Mouse (Mus musculus): ENCODE data around the gene Col7a1. TPM values are rescaled to one million over a fixed set of nuclear protein-coding genes. Genes with fewer than 3 reads are reported as not detected.

Col7a1 gene
- polyA plus RNA-seq, 1 experiment from 2014 or later, result 2.6 TPM

DNA sequence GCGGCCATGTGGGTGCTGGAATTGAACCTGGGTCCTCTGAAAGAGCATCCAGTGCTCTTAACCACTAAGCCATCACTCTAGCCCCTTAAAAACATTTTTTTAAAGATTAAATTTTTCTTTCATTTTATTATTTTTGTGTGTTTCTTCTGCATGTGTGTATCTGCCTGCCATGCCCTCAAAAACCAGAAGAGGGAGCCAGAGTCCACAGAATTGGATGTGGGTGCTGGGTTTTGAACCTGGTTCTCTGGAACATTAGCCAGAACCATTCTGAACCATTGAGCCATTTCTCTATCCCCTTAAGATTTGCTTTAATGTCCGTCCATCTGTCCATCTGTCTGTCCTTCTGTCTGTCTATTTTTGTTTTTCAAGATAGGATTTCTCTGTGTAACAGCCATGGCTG lies 49.8 kb downstream of the Col7a1 start:
- no peaks in the 10 kb centered on the region; the same call in 1 of the 2 replicates for H3K36me3 ChIP-seq (ENCODE audit: control insufficient read depth, insufficient read depth, low read length)
- no peaks in the 10 kb centered on the region for H3K4me1 ChIP-seq (replicated peaks; ENCODE audit: control insufficient read depth, insufficient read depth, low read length)
- ATAC-seq (ENCODE audit: low FRiP score) (no peak), DNase-seq (ENCODE audit: low spot score) (peak; percentile 73)
- H3K27ac ChIP-seq (ENCODE audit: low read depth, low read length), result no peak overlapping the region
- no peaks in the 10 kb centered on the region for H3K9me3 ChIP-seq (ENCODE audit: control insufficient read depth, low read length)
- no peak overlapping the region for H3K4me3 ChIP-seq (ENCODE audit: low read depth, low read length)
- no peak overlapping the region for H3K9ac ChIP-seq (ENCODE audit: low read depth, low read length)
- WGBS, result 57% methylated on average over 2 of the region's 2 CpGs
- H3K4me2 ChIP-seq (replicated peaks; ENCODE audit: low read depth, low read length), result no peak overlapping the region
- H3K27me3 ChIP-seq (ENCODE audit: control insufficient read depth, insufficient read depth, low read length), result no peaks in the 10 kb centered on the region

DNA sequence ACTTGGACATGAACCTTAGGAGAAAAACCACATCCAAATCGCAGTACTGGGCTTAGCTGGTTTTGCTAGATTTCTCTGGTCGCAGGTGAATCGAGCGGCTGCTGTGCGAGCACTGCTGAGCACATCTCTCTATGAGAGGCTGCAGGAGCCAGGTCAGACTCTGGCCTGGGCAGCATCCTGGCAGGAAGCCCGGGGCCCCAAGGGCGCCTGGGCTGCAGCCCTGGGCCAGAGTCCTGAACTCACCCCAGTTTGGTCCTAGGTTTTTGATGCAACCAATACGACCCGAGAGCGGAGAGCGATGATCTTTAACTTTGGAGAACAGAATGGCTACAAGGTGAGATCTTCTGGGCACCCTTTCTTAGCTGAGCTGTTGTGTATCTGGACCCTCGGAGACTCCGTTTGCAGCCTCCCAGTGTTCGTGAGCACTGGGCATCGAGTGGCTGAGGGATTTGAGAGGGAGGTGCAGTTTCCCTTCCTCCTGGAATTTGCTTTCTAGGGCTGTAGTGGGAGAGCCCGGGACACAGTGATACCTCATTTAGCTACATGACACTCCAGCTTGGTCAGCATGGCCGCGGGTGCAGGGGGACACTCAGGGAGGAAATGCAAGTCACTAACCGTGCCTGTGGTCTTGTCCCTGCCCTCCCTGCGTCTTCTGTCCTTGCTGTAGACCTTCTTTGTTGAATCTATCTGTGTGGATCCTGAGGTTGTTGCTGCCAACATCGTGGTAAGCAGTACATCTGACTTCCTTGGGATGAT lies 53.8 kb downstream of the Col7a1 start:
- 87% methylated on average over 21 of the region's 21 CpGs for WGBS
- no peak for DNase-seq (ENCODE audit: low spot score)
- H3K9me3 ChIP-seq (ENCODE audit: control insufficient read depth, low read length), result no peaks in the 10 kb centered on the region
- no peaks in the 10 kb centered on the region for H3K27me3 ChIP-seq (ENCODE audit: control insufficient read depth, insufficient read depth, low read length)
- no peak overlapping the region for H3K9ac ChIP-seq (ENCODE audit: low read depth, low read length)
- no peaks in the 10 kb centered on the region for H3K36me3 ChIP-seq (ENCODE audit: control insufficient read depth, insufficient read depth, low read length)
- no peak overlapping the region for H3K4me2 ChIP-seq (replicated peaks; ENCODE audit: low read depth, low read length)
- H3K4me3 ChIP-seq (ENCODE audit: low read depth, low read length), result no peak overlapping the region
- no peak overlapping the region for H3K27ac ChIP-seq (ENCODE audit: low read depth, low read length)
- ATAC-seq (ENCODE audit: low FRiP score), result no peak
- no peaks in the 10 kb centered on the region for H3K4me1 ChIP-seq (replicated peaks; ENCODE audit: control insufficient read depth, insufficient read depth, low read length)

DNA sequence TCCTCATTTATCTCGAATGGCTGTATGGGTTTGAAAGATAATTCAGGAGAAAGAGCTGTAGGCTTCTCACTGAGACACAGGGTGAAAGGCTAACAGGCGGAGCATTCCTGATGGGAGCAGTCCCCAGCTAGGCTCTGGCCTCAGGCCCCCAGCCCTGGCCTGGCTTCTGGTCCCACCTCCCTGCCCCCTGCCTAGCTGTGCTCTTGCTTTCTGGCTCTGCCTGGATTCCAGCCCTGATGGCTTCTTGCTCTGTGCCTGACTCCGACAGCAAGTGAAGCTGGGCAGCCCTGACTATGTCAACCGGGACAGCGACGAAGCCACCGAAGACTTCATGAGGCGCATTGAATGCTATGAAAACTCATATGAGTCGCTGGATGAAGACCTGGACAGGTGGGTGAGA lies 54.7 kb downstream of the Col7a1 start:
- H3K4me3 ChIP-seq (ENCODE audit: low read depth, low read length), result no peak overlapping the region
- no peak overlapping the region for H3K27ac ChIP-seq (ENCODE audit: low read depth, low read length)
- H3K4me2 ChIP-seq (replicated peaks; ENCODE audit: low read depth, low read length), result no peak overlapping the region
- no peak overlapping the region for H3K9ac ChIP-seq (ENCODE audit: low read depth, low read length)
- H3K36me3 ChIP-seq (ENCODE audit: control insufficient read depth, insufficient read depth, low read length), result no peaks in the 10 kb centered on the region
- no peak for DNase-seq (ENCODE audit: low spot score)
- no peak for ATAC-seq (ENCODE audit: low FRiP score)
- no peaks in the 10 kb centered on the region for H3K9me3 ChIP-seq (ENCODE audit: control insufficient read depth, low read length)
- WGBS, result 77% methylated on average over 9 of the region's 9 CpGs
- no peaks in the 10 kb centered on the region for H3K4me1 ChIP-seq (replicated peaks; ENCODE audit: control insufficient read depth, insufficient read depth, low read length)
- H3K27me3 ChIP-seq (ENCODE audit: control insufficient read depth, insufficient read depth, low read length), result no peaks in the 10 kb centered on the region

DNA sequence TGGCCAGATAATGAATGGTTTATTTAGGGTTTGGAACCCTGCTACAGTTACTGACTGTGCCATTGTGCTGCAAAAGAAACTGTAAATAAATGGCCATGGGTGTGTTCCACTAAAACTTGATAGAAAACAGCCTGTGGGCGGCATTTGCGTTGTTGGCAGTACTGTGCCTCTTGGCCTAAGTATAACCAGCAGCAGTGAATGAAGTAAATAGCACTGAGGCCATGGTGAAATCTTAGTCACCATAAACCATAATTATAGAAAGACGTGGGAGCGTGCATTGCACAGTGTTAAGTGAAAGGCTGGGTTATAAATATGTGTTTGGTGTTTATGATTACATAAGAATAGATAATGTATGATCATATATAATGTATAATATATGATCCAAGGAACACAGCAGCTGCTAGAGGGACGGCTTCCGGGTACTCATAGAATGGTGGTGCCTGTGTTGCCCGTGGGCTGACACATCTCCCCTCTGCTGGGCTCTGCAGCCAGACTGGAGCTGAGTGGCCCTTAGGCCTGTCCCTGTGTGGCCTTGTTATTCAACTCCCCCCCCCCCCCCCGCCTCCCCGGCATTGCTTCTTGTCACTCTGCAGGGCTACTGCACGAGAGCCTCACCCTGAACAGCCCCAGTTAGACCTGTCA lies 55.7 kb downstream of the Col7a1 start:
- Histone ChIP-seq H3K9ac (ENCODE audit: low read depth, low read length) (no peak overlapping the region), H3K9me3 (ENCODE audit: control insufficient read depth, low read length) (no peaks in the 10 kb centered on the region), H3K4me3 (ENCODE audit: low read depth, low read length) (no peak overlapping the region), H3K27ac (ENCODE audit: low read depth, low read length) (no peak overlapping the region), H3K4me1 (replicated peaks; ENCODE audit: control insufficient read depth, insufficient read depth, low read length) (no peaks in the 10 kb centered on the region), H3K4me2 (replicated peaks; ENCODE audit: low read depth, low read length) (no peak overlapping the region), H3K27me3 (ENCODE audit: control insufficient read depth, insufficient read depth, low read length) (no peaks in the 10 kb centered on the region), H3K36me3 (ENCODE audit: control insufficient read depth, insufficient read depth, low read length) (no peaks in the 10 kb centered on the region)
- DNase-seq (ENCODE audit: low spot score) (no peak), ATAC-seq (ENCODE audit: low FRiP score) (no peak)
- WGBS, result 74% methylated on average over 9 of the region's 10 CpGs

DNA sequence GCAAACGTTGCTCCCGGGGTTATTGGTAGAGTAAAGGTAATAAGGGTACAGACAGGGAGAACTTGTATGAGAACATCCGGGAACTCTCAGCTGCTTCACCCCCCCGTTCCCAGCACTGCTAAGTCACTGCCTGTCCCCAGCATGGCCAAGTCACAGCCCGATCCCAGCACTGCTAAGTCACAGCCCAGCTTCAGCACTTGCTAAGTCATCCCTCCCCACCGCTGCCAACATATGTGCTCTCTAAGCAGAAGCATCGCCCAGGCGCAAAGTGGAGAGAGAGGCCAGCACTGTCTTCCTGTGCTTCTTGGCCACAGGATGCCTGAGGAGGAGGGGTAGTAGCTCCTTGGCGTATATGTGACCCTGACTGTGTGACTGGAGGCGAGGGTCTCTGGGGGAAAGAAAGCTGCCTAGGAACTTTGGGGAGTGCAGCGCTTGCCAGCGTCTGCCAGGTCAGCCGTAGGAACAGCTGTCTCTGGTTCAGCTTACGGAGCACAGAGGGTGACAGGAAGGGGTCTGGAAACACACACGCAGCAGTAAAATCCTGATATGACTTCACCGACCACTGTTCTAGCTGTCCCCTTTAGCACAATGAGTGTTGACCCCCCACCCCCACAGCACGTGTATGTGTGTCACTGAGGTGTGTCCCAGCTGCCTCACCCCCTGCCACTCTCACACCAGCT lies 56.4 kb downstream of the Col7a1 start:
- ATAC-seq (ENCODE audit: low FRiP score), result no peak
- Histone ChIP-seq H3K4me1 (replicated peaks; ENCODE audit: control insufficient read depth, insufficient read depth, low read length) (no peaks in the 10 kb centered on the region), H3K9me3 (ENCODE audit: control insufficient read depth, low read length) (no peaks in the 10 kb centered on the region), H3K9ac (ENCODE audit: low read depth, low read length) (no peak overlapping the region), H3K27me3 (ENCODE audit: control insufficient read depth, insufficient read depth, low read length) (no peaks in the 10 kb centered on the region), H3K36me3 (ENCODE audit: control insufficient read depth, insufficient read depth, low read length) (no peaks in the 10 kb centered on the region), H3K4me3 (ENCODE audit: low read depth, low read length) (no peak overlapping the region), H3K27ac (ENCODE audit: low read depth, low read length) (no peak overlapping the region), H3K4me2 (replicated peaks; ENCODE audit: low read depth, low read length) (no peak overlapping the region)
- DNase-seq (ENCODE audit: low spot score), result no peak
- WGBS, result 58% methylated on average over 17 of the region's 17 CpGs

DNA sequence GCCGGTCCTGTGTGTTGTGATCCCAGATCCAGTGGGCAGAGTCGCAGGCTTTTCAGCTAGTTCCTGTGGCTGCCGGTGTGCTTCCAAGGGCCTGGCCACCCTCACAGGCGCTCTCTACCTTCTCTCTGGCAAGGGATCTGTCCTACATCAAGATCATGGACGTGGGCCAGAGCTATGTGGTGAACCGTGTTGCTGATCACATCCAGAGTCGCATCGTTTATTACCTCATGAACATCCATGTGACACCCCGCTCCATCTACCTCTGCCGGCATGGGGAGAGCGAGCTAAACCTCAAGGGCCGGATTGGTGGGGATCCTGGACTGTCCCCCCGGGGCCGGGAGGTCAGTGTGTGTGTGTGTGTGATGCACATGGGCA lies 56.9 kb downstream of the Col7a1 start:
- no peaks in the 10 kb centered on the region for H3K4me1 ChIP-seq (replicated peaks; ENCODE audit: control insufficient read depth, insufficient read depth, low read length)
- no peaks in the 10 kb centered on the region for H3K9me3 ChIP-seq (ENCODE audit: control insufficient read depth, low read length)
- H3K27me3 ChIP-seq (ENCODE audit: control insufficient read depth, insufficient read depth, low read length), result no peaks in the 10 kb centered on the region
- H3K36me3 ChIP-seq (ENCODE audit: control insufficient read depth, insufficient read depth, low read length), result no peaks in the 10 kb centered on the region
- H3K4me3 ChIP-seq (ENCODE audit: low read depth, low read length), result no peak overlapping the region
- ATAC-seq (ENCODE audit: low FRiP score) (no peak), DNase-seq (ENCODE audit: low spot score) (no peak)
- 86% methylated on average over 14 of the region's 14 CpGs for WGBS
- H3K27ac ChIP-seq (ENCODE audit: low read depth, low read length), result no peak overlapping the region
- H3K9ac ChIP-seq (ENCODE audit: low read depth, low read length), result no peak overlapping the region
- H3K4me2 ChIP-seq (replicated peaks; ENCODE audit: low read depth, low read length), result no peak overlapping the region

DNA sequence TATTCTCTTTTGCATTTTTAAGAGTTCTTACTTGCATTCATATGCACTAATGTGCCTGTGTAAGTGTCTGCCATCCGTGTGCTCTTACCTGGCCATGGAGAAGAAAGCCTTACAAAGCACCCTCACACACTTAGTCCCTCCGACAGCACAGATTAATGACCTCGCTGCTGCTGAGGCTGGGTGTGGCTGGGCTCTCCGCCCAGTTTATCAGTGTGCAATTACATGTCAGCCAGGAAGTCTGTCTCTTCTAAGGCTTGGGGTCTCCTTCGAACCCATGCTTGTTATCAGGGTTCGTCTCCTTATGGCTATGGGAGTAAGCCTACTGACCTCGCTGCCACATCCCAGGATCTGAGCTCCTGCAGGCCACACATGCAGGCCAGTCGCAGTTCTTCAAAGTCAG lies 62.0 kb downstream of the Col7a1 start:
- no peak overlapping the region for H3K4me3 ChIP-seq (ENCODE audit: low read depth, low read length)
- H3K9ac ChIP-seq (ENCODE audit: low read depth, low read length), result no peak overlapping the region
- ATAC-seq (ENCODE audit: low FRiP score) (no peak), DNase-seq (ENCODE audit: low spot score) (no peak)
- no peaks in the 10 kb centered on the region for H3K4me1 ChIP-seq (replicated peaks; ENCODE audit: control insufficient read depth, insufficient read depth, low read length)
- H3K4me2 ChIP-seq (replicated peaks; ENCODE audit: low read depth, low read length), result no peak overlapping the region
- no peaks in the 10 kb centered on the region for H3K27me3 ChIP-seq (ENCODE audit: control insufficient read depth, insufficient read depth, low read length)
- no peaks in the 10 kb centered on the region for H3K36me3 ChIP-seq (ENCODE audit: control insufficient read depth, insufficient read depth, low read length)
- WGBS, result 81% methylated on average over 8 of the region's 8 CpGs
- no peaks in the 10 kb centered on the region for H3K9me3 ChIP-seq (ENCODE audit: control insufficient read depth, low read length)
- no peak overlapping the region for H3K27ac ChIP-seq (ENCODE audit: low read depth, low read length)

DNA sequence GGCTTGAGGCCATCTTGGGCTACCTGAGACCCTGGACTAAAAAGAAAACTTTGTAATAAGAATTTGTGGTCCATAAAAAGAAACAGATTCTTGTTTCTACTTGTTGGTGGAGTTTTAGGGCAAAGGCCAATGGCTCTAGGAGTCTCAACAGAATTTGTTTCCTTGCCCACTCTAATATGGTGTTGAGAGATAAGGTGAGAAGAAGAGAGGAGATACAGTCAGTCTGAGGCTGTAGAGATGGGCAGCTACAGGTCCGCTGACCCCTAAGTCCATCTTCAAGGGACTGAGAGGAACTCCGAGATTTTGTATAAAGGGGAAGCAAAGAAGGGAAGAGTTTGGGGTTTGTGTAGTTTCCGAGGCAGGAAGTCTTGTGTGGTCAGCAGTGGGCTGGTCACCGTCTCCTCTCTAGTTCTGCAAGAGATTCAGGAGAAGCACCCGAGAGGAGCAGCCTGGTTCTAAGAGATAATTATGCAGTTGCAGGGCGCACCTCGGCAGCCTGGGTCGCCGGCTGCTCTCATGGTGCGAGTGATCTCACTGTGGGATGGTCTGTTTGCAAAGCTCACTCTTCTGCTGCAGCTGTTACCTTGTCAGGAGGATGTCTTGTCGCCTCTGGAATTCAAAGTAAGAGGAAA lies 63.7 kb downstream of the Col7a1 start:
- Histone ChIP-seq H3K4me2 (replicated peaks; ENCODE audit: low read depth, low read length) (no peak overlapping the region), H3K9me3 (ENCODE audit: control insufficient read depth, low read length) (no peaks in the 10 kb centered on the region), H3K27ac (ENCODE audit: low read depth, low read length) (no peak overlapping the region), H3K9ac (ENCODE audit: low read depth, low read length) (no peak overlapping the region), H3K4me1 (replicated peaks; ENCODE audit: control insufficient read depth, insufficient read depth, low read length) (no peaks in the 10 kb centered on the region), H3K27me3 (ENCODE audit: control insufficient read depth, insufficient read depth, low read length) (no peaks in the 10 kb centered on the region), H3K4me3 (ENCODE audit: low read depth, low read length) (no peak overlapping the region), H3K36me3 (ENCODE audit: control insufficient read depth, insufficient read depth, low read length) (no peaks in the 10 kb centered on the region)
- 69% methylated on average over 11 of the region's 11 CpGs for WGBS
- DNase-seq (ENCODE audit: low spot score) (no peak), ATAC-seq (ENCODE audit: low FRiP score) (no peak)
